Comparison of ENCODE assay signal across 10 mouse cellular contexts in the genomic region with DNA sequence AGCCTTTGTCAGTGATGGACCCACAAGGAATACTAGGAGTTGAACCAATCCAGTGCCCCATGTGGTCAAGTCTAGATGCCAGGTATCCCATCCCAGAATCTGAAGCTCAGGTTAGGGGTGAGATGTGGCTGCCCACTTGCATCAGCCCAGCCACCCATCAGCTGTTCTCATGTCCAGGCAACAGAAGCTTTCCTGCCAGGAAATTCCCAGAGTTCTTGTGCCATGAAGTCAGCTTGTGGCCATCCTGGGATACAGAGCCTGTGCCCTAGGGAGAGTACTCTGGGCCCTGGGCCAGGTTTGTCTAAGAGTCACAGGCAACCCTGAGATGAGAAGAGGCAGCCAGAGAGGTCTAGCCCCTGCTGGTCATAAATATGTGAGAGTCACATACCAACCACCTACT. TPM values are rescaled to one million over a fixed set of nuclear protein-coding genes. Genes with fewer than 3 reads are reported as not detected.
DNase-seq lines count a peak whose midpoint lies in the region; ATAC-seq and TF ChIP-seq lines count a peak whose summit lies in the region.
"Had no signal": no experiment of that assay in that cellular context is flagged by ENCODE, and none has a peak within 500 bp of the region (broad histone marks: within the 10 kb centered on the region; RNA-seq: fewer than 3 reads in every experiment).

No protein-coding gene starts in this region.

- peak overlapping the region; percentile 91; the same call in 1 of the 2 replicates for H3K4me2 ChIP-seq in liver, embryonic 15.5 days
- no peak overlapping the region for H3K4me2 ChIP-seq in liver, postnatal 0 days (ENCODE audit: low read depth, low read length)

- no peak for DNase-seq in liver, postnatal 0 days
- peak; percentile 87 for DNase-seq in heart, postnatal 4 days
- DNase-seq in lung, postnatal 25 days (ENCODE audit: low spot score) = peak; percentile 78
- DNase-seq in layer of hippocampus, adult 8-10 months (ENCODE audit: low spot score in 2 of 2) = no peak
- DNase-seq in thymus, postnatal 36 days = no peak
- DNase-seq in frontal cortex, postnatal 14 days (ENCODE audit: low spot score in 2 of 2) = no peak
- DNase-seq: right cerebral cortex, postnatal 14 days had no signal

- no peak for ATAC-seq in liver, embryonic 15.5 days (ENCODE audit: insufficient read depth)
- no peak for ATAC-seq in liver, postnatal 0 days
- ATAC-seq: inflammation-experienced regulatory T-cells, adult 6 months had no signal

- TF ChIP-seq POLR2A in embryonic fibroblast, embryonic 13.5 days (IDR thresholded peaks at IDR 0.05; ENCODE audit: low read depth, low read length) = no peak

- peaks cover 77% of the 10 kb centered on the region for H3K4me1 ChIP-seq in liver, embryonic 15.5 days (replicated peaks)
- peaks cover 42% of the 10 kb centered on the region for H3K4me1 ChIP-seq in liver, postnatal 0 days (ENCODE audit: insufficient read depth)
- peaks cover 19% of the 10 kb centered on the region for H3K4me1 ChIP-seq in embryonic fibroblast, embryonic 13.5 days (ENCODE audit: control insufficient read depth, insufficient read depth, low read length)

- peaks cover 13% of the 10 kb centered on the region for H3K36me3 ChIP-seq in liver, embryonic 15.5 days (replicated peaks)
- H3K36me3 ChIP-seq in liver, postnatal 0 days (replicated peaks; ENCODE audit: insufficient read depth, low read length) = no peaks in the 10 kb centered on the region

- no peak overlapping the region for H3K9ac ChIP-seq in liver, embryonic 15.5 days
- no peak overlapping the region for H3K9ac ChIP-seq in liver, postnatal 0 days (replicated peaks)

- H3K4me3 ChIP-seq in liver, embryonic 15.5 days (replicated peaks) = no peak overlapping the region
- no peak overlapping the region for H3K4me3 ChIP-seq in liver, postnatal 0 days (ENCODE audit: low read depth, low read length)
- peak overlapping the region; percentile 84 for H3K4me3 ChIP-seq in embryonic fibroblast, embryonic 13.5 days (ENCODE audit: insufficient read depth, low read length)

- no peak for TF ChIP-seq EP300 in liver, postnatal 0 days (IDR thresholded peaks at IDR 0.05; ENCODE audit: low read depth)

- TF ChIP-seq CTCF in liver, postnatal 0 days (IDR thresholded peaks at IDR 0.05; ENCODE audit: low read depth) = no peak
- TF ChIP-seq CTCF in embryonic fibroblast, embryonic 13.5 days (IDR thresholded peaks at IDR 0.05; ENCODE audit: borderline replicate concordance, insufficient read depth, low read length) = no peak

- H3K27me3 ChIP-seq in liver, embryonic 15.5 days = peaks cover 31% of the 10 kb centered on the region
- no peaks in the 10 kb centered on the region for H3K27me3 ChIP-seq in liver, postnatal 0 days (ENCODE audit: insufficient read depth, low read length)

- H3K9me3 ChIP-seq in liver, embryonic 15.5 days (replicated peaks) = no peaks in the 10 kb centered on the region
- no peaks in the 10 kb centered on the region for H3K9me3 ChIP-seq in liver, postnatal 0 days (ENCODE audit: low read length)

- H3K27ac ChIP-seq in liver, embryonic 15.5 days (replicated peaks) = no peak overlapping the region
- no peak overlapping the region for H3K27ac ChIP-seq in liver, postnatal 0 days (ENCODE audit: low read depth)
- H3K27ac ChIP-seq in embryonic fibroblast, embryonic 13.5 days (ENCODE audit: insufficient read depth, low read length) = peak overlapping the region; percentile 71

RNA-seq across cellular contexts. Expression of gene Fads3, which starts 2.3 kb away (rescaled TPM):
- polyA plus RNA-seq in liver, embryonic 15.5 days (2015; fragmentation: Nextera tagmentation; extraction: Ambion mirVana) = 7.6 and 8.9 TPM in 2 replicates
- 1.7 and 2.0 TPM in 2 replicates for polyA plus RNA-seq in liver, postnatal 0 days (2015; fragmentation: Nextera tagmentation; extraction: Ambion mirVana)
- 115 and 142 TPM in 2 replicates for polyA plus RNA-seq in embryonic fibroblast, embryonic 13.5 days (2011; ENCODE audit: insufficient read length, low read depth, missing spikeins)
- 10 to 100 TPM; 55.6 to 55.7 TPM for total RNA-seq in heart, postnatal 4 days (2021)
- total RNA-seq in layer of hippocampus, adult 8-10 months (2022) = 10 to 100 TPM; 23.6 to 33.3 (median 25.8) TPM
- polyA plus RNA-seq: inflammation-experienced regulatory T-cells, adult 6 months had no signal

RNA-seq across cellular contexts. Expression of gene Rab3il1, which starts 42.2 kb away (rescaled TPM):
- 245 and 277 TPM in 2 replicates for polyA plus RNA-seq in liver, embryonic 15.5 days (2015; fragmentation: Nextera tagmentation; extraction: Ambion mirVana)
- polyA plus RNA-seq in liver, postnatal 0 days (2015; fragmentation: Nextera tagmentation; extraction: Ambion mirVana) = 74.9 and 80.9 TPM in 2 replicates
- 6.5 and 18.2 TPM in 2 replicates for polyA plus RNA-seq in embryonic fibroblast, embryonic 13.5 days (2011; ENCODE audit: insufficient read length, low read depth, missing spikeins)
- 10 to 100 TPM; 12.2 to 12.5 TPM for total RNA-seq in heart, postnatal 4 days (2021)
- total RNA-seq in layer of hippocampus, adult 8-10 months (2022) = 10 to 100 TPM in 3 of 4 experiments, 1 to 10 TPM in 1; 9.4 to 20.4 (median 14.0) TPM
- polyA plus RNA-seq: inflammation-experienced regulatory T-cells, adult 6 months had no signal

RNA-seq across cellular contexts. Expression of gene Best1, which starts 42.2 kb away (rescaled TPM):
- polyA plus RNA-seq in liver, embryonic 15.5 days (2015; fragmentation: Nextera tagmentation; extraction: Ambion mirVana) = 0.09 and 0.12 TPM in 2 replicates
- polyA plus RNA-seq in liver, postnatal 0 days (2015; fragmentation: Nextera tagmentation; extraction: Ambion mirVana) = 0.08 and 0.13 TPM in 2 replicates
- polyA plus RNA-seq in embryonic fibroblast, embryonic 13.5 days (2011; ENCODE audit: insufficient read length, low read depth, missing spikeins) = 0.33 and 0.60 TPM in 2 replicates
- not detected for total RNA-seq in heart, postnatal 4 days (2021)
- 1 to 10 TPM in 2 of 4 experiments, under 1 TPM in 2; 0.76 to 2.1 (median 1.1) TPM for total RNA-seq in layer of hippocampus, adult 8-10 months (2022)

RNA-seq across cellular contexts. Expression of gene Fads2, which starts 57.9 kb away (rescaled TPM):
- polyA plus RNA-seq in liver, embryonic 15.5 days (2015; fragmentation: Nextera tagmentation; extraction: Ambion mirVana) = 89.7 and 102 TPM in 2 replicates
- polyA plus RNA-seq in liver, postnatal 0 days (2015; fragmentation: Nextera tagmentation; extraction: Ambion mirVana) = 203 and 216 TPM in 2 replicates
- polyA plus RNA-seq in embryonic fibroblast, embryonic 13.5 days (2011; ENCODE audit: insufficient read length, low read depth, missing spikeins) = 83.8 and 86.3 TPM in 2 replicates
- total RNA-seq in heart, postnatal 4 days (2021) = 10 to 100 TPM; 15.9 to 17.0 TPM
- 100 to 1,000 TPM; 152 to 168 (median 162) TPM for total RNA-seq in layer of hippocampus, adult 8-10 months (2022)

Comparison
In these comparisons a context has a peak if more than half of its experiments do, and no peak if none do; other contexts are left out.
1. DNase-seq: peak in heart, postnatal 4 days (single experiment) and lung, postnatal 25 days (single experiment); none in liver, postnatal 0 days (single experiment), layer of hippocampus, adult 8-10 months (0 of 2), thymus, postnatal 36 days (0 of 2) and frontal cortex, postnatal 14 days (0 of 2).
2. RNA of gene Fads3, which starts 2.3 kb away (polyA plus RNA-seq): 115 to 142 TPM in embryonic fibroblast, embryonic 13.5 days; 7.6 to 8.9 TPM in liver, embryonic 15.5 days and 1.7 to 2.0 TPM in liver, postnatal 0 days; every median in the first group is over 10 times any median in the second.